Mouse (Mus musculus) midbrain, embryonic 13.5 days (tissue): ENCODE measurements around the gene Zfp446. TPM values are rescaled to one million over a fixed set of nuclear protein-coding genes. Genes with fewer than 3 reads are reported as not detected.

Experiments
- ATAC-seq: fragments of 200-750 bp; cut with Nextera tagmentation; 2 replicates; pipeline ENCODE4 v1.8.0; 2017; ENCODE audit warnings: mild to moderate bottlenecking, moderate TSS enrichment, moderate library complexity
- H3K27ac ChIP-seq: fragments of 300-500 bp; sonication (generic); 2 replicates; pipeline ENCODE4 v1.5.1; 2015; ENCODE audit warnings: inconsistent platforms, mild to moderate bottlenecking, moderate library complexity
- H3K27me3 ChIP-seq: fragments of 300-500 bp; sonication (generic); 2 replicates; pipeline ENCODE4 v1.6.1; 2015; ENCODE audit warnings: mild to moderate bottlenecking, inconsistent platforms
- H3K36me3 ChIP-seq: fragments of 300-500 bp; sonication (generic); 2 replicates; pipeline ENCODE4 v1.6.1; 2015; ENCODE audit warnings: mild to moderate bottlenecking, inconsistent platforms
- H3K4me1 ChIP-seq: fragments of 300-500 bp; sonication (generic); replicated peaks from 2 replicates; pipeline ENCODE4 v1.6.1; 2015; ENCODE audit warnings: inconsistent platforms
- H3K4me2 ChIP-seq: fragments of 300-500 bp; sonication (generic); replicated peaks from 2 replicates; pipeline ENCODE4 v1.6.1; 2015; ENCODE audit warnings: moderate library complexity, mild to moderate bottlenecking, inconsistent platforms
- H3K4me3 ChIP-seq: fragments of 300-500 bp; sonication (generic); replicated peaks from 2 replicates; pipeline ENCODE4 v1.5.1; 2015; ENCODE audit warnings: mild to moderate bottlenecking, inconsistent platforms
- H3K9ac ChIP-seq: fragments of 300-500 bp; sonication (generic); replicated peaks from 2 replicates; pipeline ENCODE4 v1.6.1; 2015; ENCODE audit warnings: mild to moderate bottlenecking, inconsistent platforms
- H3K9me3 ChIP-seq: fragments of 300-500 bp; sonication (generic); 2 replicates; pipeline ENCODE4 v1.6.1; 2016; ENCODE audit warnings: mild to moderate bottlenecking, inconsistent platforms
- WGBS: fragments of 180-500 bp; shearing (Covaris S2); methylation state at CpG from one replicate; pipeline ENCODE4 v1.1.7; 2015; 5-methylcytosine and 5-hydroxymethylcytosine counted together
- polyA plus RNA-seq: library from polyadenylated mRNA; unstranded; fragments of >200 nt; fragmentation: Nextera tagmentation; extraction: Ambion mirVana; gene quantifications from 2 replicates; pipeline ENCODE4 v1.2.1, GENCODE M21; 2015

Zfp446 gene
- polyA plus RNA-seq, 1 experiment from 2014 or later, result 16.2 TPM

DNA sequence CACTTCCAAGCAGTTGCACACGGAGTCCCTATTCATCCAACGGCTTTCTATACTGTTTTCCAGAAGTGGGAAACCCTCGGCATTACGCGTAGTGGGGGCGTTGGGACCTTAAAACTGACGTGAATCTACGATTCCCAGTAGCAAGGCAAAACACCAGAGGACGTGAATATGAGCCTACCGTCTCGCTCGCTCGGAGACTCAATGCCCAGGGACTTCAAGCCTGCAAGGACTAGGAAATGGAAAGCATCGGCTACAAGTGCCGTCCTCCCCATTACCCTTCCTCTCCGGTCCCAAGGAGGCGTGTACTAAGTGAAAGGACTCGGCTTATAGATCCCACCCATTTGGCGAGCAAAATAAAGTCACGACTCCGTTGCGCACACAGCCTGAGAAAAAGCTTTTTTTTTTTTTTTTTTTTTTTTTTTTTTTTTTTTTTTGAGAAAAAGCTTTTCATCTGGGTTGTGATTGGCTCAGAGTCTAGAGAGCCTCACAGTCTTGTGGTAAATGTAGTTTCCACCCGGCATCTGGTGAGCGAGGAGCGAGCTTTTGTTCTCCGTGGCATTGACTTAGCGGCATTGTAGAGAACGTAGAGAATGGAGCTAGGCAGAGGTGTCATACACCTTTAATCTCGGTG, 16.0 kb upstream of the Zfp446 start:
- Histone ChIP-seq H3K4me2 (peak overlapping the region; percentile 53), H3K9me3 (no peaks in the 10 kb centered on the region), H3K9ac (peak overlapping the region; percentile 66), H3K36me3 (no peaks in the 10 kb centered on the region), H3K4me3 (peak overlapping the region; percentile 47), H3K27me3 (no peaks in the 10 kb centered on the region), H3K4me1 (peaks cover 16% of the 10 kb centered on the region), H3K27ac (peak overlapping the region; percentile 81)
- WGBS, result 2% methylated on average over 29 of the region's 29 CpGs
- peak; percentile 79 for ATAC-seq

GRCm38 (mm10) chr7:12965678-12966091, 12.0 kb upstream of the Zfp446 start, which contains the start of gene Zfp324:
Zfp324 (plus strand) TSS chr7:12965838.
- WGBS, result under 1% methylated on average over 23 of the region's 23 CpGs
- peak within 1 kb of the TSS; percentile 83 for H3K27ac ChIP-seq
- peaks cover 21% of the 10 kb centered on the region for H3K36me3 ChIP-seq
- ATAC-seq, result peak; percentile 95
- peak within 1 kb of the TSS; percentile 88 for H3K9ac ChIP-seq
- peaks cover 31% of the 10 kb centered on the region for H3K4me1 ChIP-seq
- H3K4me2 ChIP-seq, result peak within 1 kb of the TSS; percentile 94
- H3K9me3 ChIP-seq, result no peaks in the 10 kb centered on the region
- H3K4me3 ChIP-seq, result peak within 1 kb of the TSS; percentile 87
- no peaks in the 10 kb centered on the region for H3K27me3 ChIP-seq

- Histone ChIP-seq H3K4me2 (peak overlapping the region; percentile 94), H3K36me3 (peaks cover 27% of the 10 kb centered on the region), H3K9ac (peak overlapping the region; percentile 88), H3K27me3 (no peaks in the 10 kb centered on the region), H3K4me3 (peak overlapping the region; percentile 87), H3K4me1 (peaks cover 28% of the 10 kb centered on the region), H3K9me3 (no peaks in the 10 kb centered on the region), H3K27ac (peak overlapping the region; percentile 83)
- ATAC-seq, result peak; percentile 76
- under 1% methylated on average over 29 of the region's 29 CpGs for WGBS
Measured at GRCm38 (mm10) chr7:12966104-12966845, 11.4 kb upstream of the Zfp446 start.

DNA sequence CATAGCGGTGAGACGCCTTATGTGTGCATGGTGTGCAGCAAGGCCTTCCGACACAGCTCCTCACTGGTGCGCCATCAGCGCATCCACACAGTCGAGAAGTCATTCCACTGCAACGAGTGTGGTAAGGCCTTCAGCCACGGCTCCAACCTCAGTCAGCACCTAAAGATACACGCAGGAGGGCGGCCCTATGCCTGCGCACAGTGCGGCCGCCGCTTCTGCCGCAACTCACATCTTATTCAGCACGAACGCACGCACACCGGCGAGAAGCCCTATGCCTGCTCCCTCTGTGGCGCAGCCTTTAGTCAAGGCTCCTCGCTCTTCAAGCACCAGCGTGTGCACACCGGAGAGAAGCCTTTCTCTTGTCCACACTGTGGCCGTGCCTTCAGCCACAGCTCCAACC, 6.7 kb upstream of the Zfp446 start:
- peaks cover 18% of the 10 kb centered on the region for H3K4me1 ChIP-seq
- H3K36me3 ChIP-seq, result peaks cover 53% of the 10 kb centered on the region
- no peaks in the 10 kb centered on the region for H3K27me3 ChIP-seq
- H3K9me3 ChIP-seq, result no peaks in the 10 kb centered on the region
- 96% methylated on average over 25 of the region's 25 CpGs for WGBS
- H3K4me2 ChIP-seq, result no peak overlapping the region
- ATAC-seq, result no peak
- H3K9ac ChIP-seq, result no peak overlapping the region
- no peak overlapping the region for H3K27ac ChIP-seq
- H3K4me3 ChIP-seq, result no peak overlapping the region

- ATAC-seq, result no peak
- Histone ChIP-seq H3K9ac (peak overlapping the region; percentile 75; the same call in 1 of the 2 replicates), H3K4me3 (peak overlapping the region; percentile 58)
Measured at GRCm38 (mm10) chr7:12978931-12979722, 1.5 kb downstream of the Zfp446 start.

GRCm38 (mm10) chr7:12979776-12980175, 2.1 kb downstream of the Zfp446 start:
- Histone ChIP-seq H3K36me3 (peaks cover 20% of the 10 kb centered on the region), H3K27me3 (no peaks in the 10 kb centered on the region), H3K27ac (no peak overlapping the region), H3K9me3 (no peaks in the 10 kb centered on the region), H3K9ac (no peak overlapping the region), H3K4me3 (no peak overlapping the region), H3K4me2 (no peak overlapping the region), H3K4me1 (peaks cover 17% of the 10 kb centered on the region)
- ATAC-seq, result no peak
- 83% methylated on average over 6 of the region's 6 CpGs for WGBS

More at GRCm38 (mm10) chr7:12978931-12979722, 1.5 kb downstream of the Zfp446 start:
- Histone ChIP-seq H3K4me2 (peak overlapping the region; percentile 72), H3K9me3 (no peaks in the 10 kb centered on the region), H3K27ac (no peak overlapping the region), H3K36me3 (peaks cover 20% of the 10 kb centered on the region), H3K27me3 (no peaks in the 10 kb centered on the region), H3K4me1 (peaks cover 17% of the 10 kb centered on the region)
- WGBS, result 92% methylated on average over 18 of the region's 18 CpGs

DNA sequence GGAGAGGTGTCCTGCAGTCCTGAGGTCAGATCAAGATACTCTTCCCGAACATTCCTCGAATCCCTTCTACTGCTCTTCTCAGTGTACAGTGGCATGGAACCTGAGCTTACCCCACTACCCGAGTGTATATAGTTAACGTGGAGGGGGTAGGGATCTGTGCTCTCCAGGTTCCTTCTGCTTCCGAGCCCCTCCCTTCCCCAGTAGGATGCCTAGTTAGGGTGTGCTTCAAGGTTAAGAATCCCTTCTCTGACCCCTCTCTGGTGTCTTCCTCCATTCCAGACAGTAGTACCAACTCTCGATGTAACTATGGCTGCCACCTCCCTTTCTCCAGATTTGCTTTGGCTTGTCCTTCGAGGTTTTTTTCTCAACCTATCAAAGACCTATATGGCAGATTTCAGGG, 2.6 kb downstream of the Zfp446 start:
- H3K4me2 ChIP-seq, result no peak overlapping the region
- no peak overlapping the region for H3K4me3 ChIP-seq
- no peaks in the 10 kb centered on the region for H3K9me3 ChIP-seq
- H3K4me1 ChIP-seq, result peaks cover 17% of the 10 kb centered on the region
- WGBS, result 89% methylated on average over 7 of the region's 7 CpGs
- no peak overlapping the region for H3K27ac ChIP-seq
- H3K9ac ChIP-seq, result no peak overlapping the region
- H3K27me3 ChIP-seq, result no peaks in the 10 kb centered on the region
- no peak for ATAC-seq
- H3K36me3 ChIP-seq, result peaks cover 20% of the 10 kb centered on the region

DNA sequence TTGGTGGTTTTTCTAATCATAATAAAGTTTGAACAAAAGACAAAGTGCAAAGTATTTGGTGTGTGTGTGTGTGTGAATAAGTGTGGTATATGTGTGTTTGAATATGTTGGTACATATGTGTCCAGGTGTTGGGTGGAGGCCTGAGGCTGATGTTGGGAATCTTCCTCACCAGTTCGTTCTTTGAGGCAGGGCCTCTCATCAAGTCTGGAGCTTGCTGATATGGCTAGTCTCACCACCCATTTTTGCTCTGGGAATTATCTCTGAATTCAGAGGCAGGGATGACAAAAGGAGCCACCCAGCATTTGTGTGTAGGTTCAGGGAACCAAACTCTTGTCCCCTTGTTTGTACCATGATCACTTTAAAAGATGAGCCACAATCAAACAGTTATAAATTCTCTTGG, 8.1 kb downstream of the Zfp446 start:
- no peaks in the 10 kb centered on the region for H3K4me1 ChIP-seq
- H3K9ac ChIP-seq, result no peak overlapping the region
- no peak overlapping the region for H3K4me3 ChIP-seq
- no peak for ATAC-seq
- no peak overlapping the region for H3K4me2 ChIP-seq
- WGBS, result 77% methylated on average over 1 of the region's 1 CpGs
- no peaks in the 10 kb centered on the region for H3K27me3 ChIP-seq
- peaks cover 20% of the 10 kb centered on the region for H3K36me3 ChIP-seq
- H3K27ac ChIP-seq, result no peak overlapping the region
- no peaks in the 10 kb centered on the region for H3K9me3 ChIP-seq

DNA sequence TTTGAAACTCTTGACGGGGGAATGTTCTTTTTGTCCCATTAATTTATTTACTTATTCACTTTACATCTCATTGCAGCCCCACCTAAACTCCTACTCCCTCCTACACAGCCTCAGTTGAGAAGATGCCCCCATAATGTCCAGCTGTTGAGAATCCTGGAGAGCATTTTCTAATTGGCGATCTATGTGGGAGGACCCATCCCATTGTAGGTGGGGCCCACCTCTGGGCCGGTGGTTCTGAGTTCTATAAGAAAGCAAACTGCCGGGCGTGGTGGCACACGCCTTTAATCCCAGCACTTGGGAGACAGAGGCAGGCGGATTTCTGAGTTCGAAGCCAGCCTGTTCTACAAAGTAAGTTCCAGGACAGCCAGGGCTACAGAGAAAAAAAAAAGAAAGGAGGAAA, 9.3 kb downstream of the Zfp446 start:
- H3K27me3 ChIP-seq, result no peaks in the 10 kb centered on the region
- no peak overlapping the region for H3K27ac ChIP-seq
- no peak for ATAC-seq
- H3K36me3 ChIP-seq, result peaks cover 15% of the 10 kb centered on the region
- H3K4me2 ChIP-seq, result no peak overlapping the region
- no peak overlapping the region for H3K4me3 ChIP-seq
- 88% methylated on average over 8 of the region's 8 CpGs for WGBS
- no peaks in the 10 kb centered on the region for H3K9me3 ChIP-seq
- H3K4me1 ChIP-seq, result no peaks in the 10 kb centered on the region
- no peak overlapping the region for H3K9ac ChIP-seq

DNA sequence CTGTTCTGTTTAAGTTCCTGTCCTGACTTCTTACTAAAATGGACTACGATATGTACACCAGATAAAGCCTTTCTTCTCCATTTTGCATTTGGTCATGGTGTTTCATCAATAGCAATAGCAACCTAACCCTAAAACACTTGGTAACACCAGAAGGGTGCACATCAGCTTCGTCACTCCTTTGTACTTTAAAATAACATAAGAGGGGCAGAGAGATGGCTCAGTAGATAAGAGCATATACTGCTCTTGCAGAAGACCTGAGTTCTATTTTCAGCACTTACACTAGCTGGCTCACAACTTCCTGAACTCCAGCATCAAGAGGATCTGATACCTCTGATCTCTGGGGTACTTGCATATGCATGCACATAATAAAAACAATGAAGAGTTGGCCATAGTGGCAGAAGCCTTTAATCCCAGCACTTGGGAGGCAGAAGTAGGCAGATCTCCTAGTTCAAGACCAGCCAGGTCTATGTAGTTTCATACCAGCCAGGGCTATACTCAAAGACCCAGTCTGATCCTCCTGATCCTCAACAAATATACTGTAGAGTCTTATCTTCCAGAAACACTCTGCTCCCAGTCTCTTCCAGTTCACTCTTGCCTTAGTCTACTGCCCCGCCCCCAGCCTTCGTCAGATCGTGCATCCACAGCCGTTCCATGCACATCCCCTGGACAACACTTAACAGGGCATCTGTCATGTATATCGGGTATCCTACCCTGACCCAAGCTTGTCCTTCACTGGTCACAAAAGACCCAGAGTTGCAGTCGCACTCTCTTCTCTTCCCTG, 10.0 kb downstream of the Zfp446 start:
- Histone ChIP-seq H3K9me3 (no peaks in the 10 kb centered on the region), H3K4me2 (no peak overlapping the region), H3K9ac (no peak overlapping the region), H3K4me3 (no peak overlapping the region), H3K27ac (no peak overlapping the region), H3K27me3 (no peaks in the 10 kb centered on the region), H3K4me1 (no peaks in the 10 kb centered on the region), H3K36me3 (peaks cover 8% of the 10 kb centered on the region)
- no peak for ATAC-seq
- WGBS, result 84% methylated on average over 8 of the region's 8 CpGs

- H3K4me2 ChIP-seq, result no peak overlapping the region
- H3K9me3 ChIP-seq, result no peaks in the 10 kb centered on the region
- no peak for ATAC-seq
- no peak overlapping the region for H3K9ac ChIP-seq
- H3K36me3 ChIP-seq, result no peaks in the 10 kb centered on the region
- H3K27ac ChIP-seq, result no peak overlapping the region
- no peaks in the 10 kb centered on the region for H3K27me3 ChIP-seq
- no peaks in the 10 kb centered on the region for H3K4me1 ChIP-seq
- no peak overlapping the region for H3K4me3 ChIP-seq
- WGBS, result 6% methylated on average over 3 of the region's 3 CpGs
Measured at GRCm38 (mm10) chr7:12992222-12992621, 14.6 kb downstream of the Zfp446 start.
